Mouse (Mus musculus) CD4-positive, CD25-positive, alpha-beta regulatory T cell, adult 2 months (primary cell): Measurements from ENCODE around the gene Pde8b.
A peak's percentile ranks its signal among the peaks of the same experiment; 100 is the strongest.

Experiments used
- DNase-seq: peaks from one replicate; pipeline ENCODE4 v3.0.0-alpha.2; 2012; ENCODE audit warnings: low read depth, low spot score

Gene Pde8b

GRCm38 (mm10) chr13:95140460-95141079, 109.6 kb downstream of the Pde8b start:
- DNase-seq, result no peak

GRCm38 (mm10) chr13:95135326-95136150, 114.6 kb downstream of the Pde8b start:
- DNase-seq, result no peak

GRCm38 (mm10) chr13:95131848-95132247, 118.3 kb downstream of the Pde8b start:
- no peak for DNase-seq

GRCm38 (mm10) chr13:95131041-95131440, 119.1 kb downstream of the Pde8b start:
- DNase-seq, result no peak

GRCm38 (mm10) chr13:95127288-95127687, 122.8 kb downstream of the Pde8b start:
- DNase-seq, result no peak

- no peak for DNase-seq
These were observed 123.3 kb downstream of the Pde8b start for GRCm38 (mm10) chr13:95126801-95127200.

GRCm38 (mm10) chr13:95125546-95126215, 124.5 kb downstream of the Pde8b start:
- DNase-seq, result no peak

- no peak for DNase-seq
These were observed 129.6 kb downstream of the Pde8b start for GRCm38 (mm10) chr13:95120570-95120969.

GRCm38 (mm10) chr13:95113763-95114162, 136.4 kb downstream of the Pde8b start:
- DNase-seq, result no peak

- DNase-seq, result peak; percentile 58
These were observed 140.6 kb downstream of the Pde8b start for GRCm38 (mm10) chr13:95109555-95109954.

- no peak for DNase-seq
These were observed 142.1 kb downstream of the Pde8b start for GRCm38 (mm10) chr13:95108035-95108434.

- DNase-seq, result no peak
These were observed 145.3 kb downstream of the Pde8b start for GRCm38 (mm10) chr13:95104865-95105264.

- no peak for DNase-seq
These were observed 147.0 kb downstream of the Pde8b start for GRCm38 (mm10) chr13:95102985-95103590.

- DNase-seq, result no peak
These were observed 148.8 kb downstream of the Pde8b start for GRCm38 (mm10) chr13:95101315-95101714.

GRCm38 (mm10) chr13:95098931-95099720, 151.0 kb downstream of the Pde8b start:
- DNase-seq, result no peak

- DNase-seq, result no peak
These were observed 153.5 kb downstream of the Pde8b start for GRCm38 (mm10) chr13:95096646-95097045.

- DNase-seq, result no peak
These were observed 154.3 kb downstream of the Pde8b start for GRCm38 (mm10) chr13:95095860-95096259.

GRCm38 (mm10) chr13:95091546-95092445, 158.3 kb downstream of the Pde8b start:
- peak; percentile 31 for DNase-seq

GRCm38 (mm10) chr13:95087358-95087787, 162.8 kb downstream of the Pde8b start:
- no peak for DNase-seq

- DNase-seq, result no peak
These were observed 164.1 kb downstream of the Pde8b start for GRCm38 (mm10) chr13:95086033-95086432.
